Mouse (Mus musculus) myocyte (in vitro differentiated cells): ENCODE data around the gene Gatb. TPM values are rescaled to one million over a fixed set of nuclear protein-coding genes. Genes with fewer than 3 reads are reported as not detected.

Experiments used
- H3K27me3 ChIP-seq: one replicate; pipeline ENCODE4 v1.6.1; 2011; ENCODE audit not compliant: control insufficient read depth, insufficient read depth, insufficient read length
- H3K36me3 ChIP-seq: one replicate; pipeline ENCODE4 v1.6.1; 2011; ENCODE audit not compliant: control insufficient read depth, insufficient read depth
- H3K4me2 ChIP-seq: one replicate; pipeline ENCODE4 v1.6.1; 2011; ENCODE audit warnings: low read depth, control low read depth
- H3K4me3 ChIP-seq: one replicate; pipeline ENCODE4 v1.5.1; 2011; ENCODE audit warnings: mild to moderate bottlenecking, control low read depth, moderate library complexity
- H3K79me2 ChIP-seq: one replicate; pipeline ENCODE4 v1.6.1; 2011; ENCODE audit not compliant: control insufficient read depth, insufficient read depth
- H3ac ChIP-seq: one replicate; pipeline ENCODE4 v1.6.1; 2011; ENCODE audit not compliant: control insufficient read depth, insufficient read length
- CEBPB ChIP-seq: IDR thresholded peaks from 2 replicates; pipeline ENCODE4 v1.6.1; 2011; ENCODE audit warnings: mild to moderate bottlenecking, moderate library complexity; ENCODE audit not compliant: poor library complexity, insufficient read depth, severe bottlenecking
- E2F4 ChIP-seq: IDR thresholded peaks from one replicate; pipeline ENCODE4 v1.6.1; 2011; ENCODE audit warnings: mild to moderate bottlenecking, control low read depth, moderate library complexity; ENCODE audit not compliant: insufficient read depth
- MAX ChIP-seq: IDR thresholded peaks from one replicate; pipeline ENCODE4 v1.6.1; 2011; ENCODE audit warnings: low read depth, mild to moderate bottlenecking, control low read depth
- MYOD1 ChIP-seq, 3 experiments: IDR thresholded peaks; one replicate each; pipeline ENCODE4 v1.6.1; 2011; ENCODE audit warnings: control low read depth in 2 of 3, low read depth in 2 of 3, mild to moderate bottlenecking in 2 of 3, moderate library complexity in 1 of 3; ENCODE audit not compliant: insufficient read length in 2 of 3, control insufficient read depth in 1 of 3
- MYOG ChIP-seq, 3 experiments: IDR thresholded peaks; one replicate each; pipeline ENCODE4 v1.6.1; 2011; ENCODE audit warnings: control low read depth in 2 of 3, low read depth in 2 of 3, mild to moderate bottlenecking in 2 of 3; ENCODE audit not compliant: insufficient read length in 2 of 3, control insufficient read depth in 1 of 3, insufficient read depth in 1 of 3
- POLR2A ChIP-seq: IDR thresholded peaks from one replicate; pipeline ENCODE4 v1.6.1; 2011; ENCODE audit warnings: low read depth, mild to moderate bottlenecking, control low read depth, moderate library complexity; ENCODE audit not compliant: insufficient read length
- POLR2AphosphoS2 ChIP-seq: IDR thresholded peaks from one replicate; pipeline ENCODE4 v1.6.1; 2011; ENCODE audit warnings: low read depth, control low read depth; ENCODE audit not compliant: insufficient read length
- REST ChIP-seq: IDR thresholded peaks from one replicate; pipeline ENCODE4 v1.6.1; 2011; ENCODE audit warnings: mild to moderate bottlenecking, control low read depth, moderate library complexity; ENCODE audit not compliant: insufficient read depth, insufficient read length
- SRF ChIP-seq: IDR thresholded peaks from one replicate; pipeline ENCODE4 v1.6.1; 2011; ENCODE audit warnings: low read depth; ENCODE audit not compliant: control insufficient read depth, insufficient read length
- TCF12 ChIP-seq: IDR thresholded peaks from one replicate; pipeline ENCODE4 v1.6.1; 2011; ENCODE audit warnings: mild to moderate bottlenecking, control low read depth; ENCODE audit not compliant: poor library complexity, insufficient read depth, severe bottlenecking
- TCF3 ChIP-seq: IDR thresholded peaks from one replicate; pipeline ENCODE4 v1.6.1; 2011; ENCODE audit warnings: low read depth, control low read depth; ENCODE audit not compliant: insufficient read length
- USF1 ChIP-seq: IDR thresholded peaks from one replicate; pipeline ENCODE4 v1.6.1; 2011; ENCODE audit warnings: low read depth, mild to moderate bottlenecking, control low read depth, moderate library complexity
- polyA plus RNA-seq: library from polyadenylated mRNA; unstranded; fragments of >200 nt; fragmentation: generic; extraction: Trizol; gene quantifications from one replicate; pipeline ENCODE4 v1.2.1, GENCODE M21; 2012; ENCODE audit warnings: missing spikeins

Gatb gene
- polyA plus RNA-seq, 1 experiment: 14.3 TPM

DNA sequence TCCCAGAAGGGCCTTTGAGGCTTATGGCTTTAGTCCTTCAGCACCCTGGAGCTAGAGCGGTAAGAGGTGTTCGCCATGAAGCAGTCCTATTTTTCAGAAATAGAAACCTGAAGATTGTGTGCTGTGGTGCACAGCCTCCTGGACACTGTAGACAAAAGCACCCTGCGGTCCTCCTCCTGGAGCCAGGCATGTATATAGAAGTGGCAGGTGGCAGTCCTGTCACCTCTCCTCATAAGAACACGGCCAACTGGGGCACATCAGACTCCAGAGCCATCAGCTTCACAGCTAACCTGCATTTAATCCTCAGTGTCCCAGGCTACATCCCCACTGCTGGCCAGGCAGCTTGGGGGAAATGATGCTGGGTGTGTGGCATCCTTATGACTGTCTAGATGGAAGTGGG, 75.3 kb downstream of the Gatb start:
- no peaks in the 10 kb centered on the region for H3K27me3 ChIP-seq
- H3K4me2 ChIP-seq: no peak overlapping the region
- no peak overlapping the region for H3K4me3 ChIP-seq
- TF ChIP-seq MYOD1 (IDR thresholded peaks at IDR 0.05; ENCODE audit: control insufficient read depth in 1 of 3, insufficient read length in 2 of 3, low read depth in 2 of 3) (no peak), E2F4 (no peak), POLR2A (no peak), SRF (no peak), POLR2AphosphoS2 (no peak), TCF12 (no peak), MYOG (IDR thresholded peaks at IDR 0.05; ENCODE audit: control insufficient read depth in 1 of 3, insufficient read depth in 1 of 3, insufficient read length in 2 of 3, low read depth in 2 of 3) (no peak), MAX (no peak), CEBPB (no peak), USF1 (no peak), REST (no peak), TCF3 (no peak)
- no peaks in the 10 kb centered on the region for H3K79me2 ChIP-seq
- H3ac ChIP-seq: no peak overlapping the region
- H3K36me3 ChIP-seq: no peaks in the 10 kb centered on the region

DNA sequence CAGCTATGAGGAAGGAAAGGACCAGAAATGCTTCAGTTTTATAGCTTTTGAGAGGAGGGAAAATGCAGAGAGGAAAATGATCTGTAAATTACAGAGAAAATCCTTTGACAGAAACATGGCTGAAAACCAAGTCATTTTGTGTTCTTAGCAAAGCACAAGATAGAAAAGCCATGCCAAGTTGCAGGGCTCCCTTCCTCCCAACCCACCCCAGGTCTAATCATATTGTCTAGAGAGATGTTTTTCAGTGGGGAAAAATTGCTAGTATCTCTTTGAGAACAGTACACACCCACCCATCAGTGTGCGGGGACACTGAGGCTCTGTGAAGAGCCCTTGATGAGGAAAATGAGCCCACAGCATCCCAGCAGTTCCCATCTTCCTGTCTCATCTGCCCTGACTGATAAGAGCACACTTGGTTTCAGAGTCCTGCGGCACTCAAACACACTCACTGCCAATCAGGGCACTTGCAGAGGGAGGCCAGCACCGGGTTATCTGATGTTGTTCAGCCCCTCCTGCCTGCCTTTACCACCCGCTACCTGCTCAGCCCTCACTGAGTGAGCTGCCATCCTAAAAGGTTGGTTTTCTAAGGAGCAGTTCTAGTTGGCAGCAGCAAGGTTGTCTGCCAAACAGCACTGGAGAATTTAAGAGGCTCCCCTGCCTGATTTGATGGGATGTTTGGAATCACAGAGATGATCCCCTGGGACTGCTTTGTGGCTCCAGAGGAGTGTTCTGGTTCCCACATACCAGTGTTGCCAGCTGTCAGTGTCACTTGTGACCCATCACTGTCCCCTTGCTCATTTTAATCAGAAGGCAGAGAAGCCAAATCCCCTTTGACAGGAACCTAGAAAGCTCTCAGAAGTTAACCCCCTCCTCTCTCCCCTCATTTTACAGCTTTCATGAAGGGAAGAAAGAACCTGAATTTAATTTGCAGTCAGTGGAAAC, 79.1 kb downstream of the Gatb start:
- no peak overlapping the region for H3K4me3 ChIP-seq
- H3K79me2 ChIP-seq: no peaks in the 10 kb centered on the region
- TF ChIP-seq REST (no peak), MYOD1 (IDR thresholded peaks at IDR 0.05; ENCODE audit: control insufficient read depth in 1 of 3, insufficient read length in 2 of 3, low read depth in 2 of 3) (peak in 2 of 3 experiments; percentile 45 to 64)
- H3K4me2 ChIP-seq: no peak overlapping the region
- H3K27me3 ChIP-seq: no peaks in the 10 kb centered on the region
- no peak overlapping the region for H3ac ChIP-seq
- H3K36me3 ChIP-seq: no peaks in the 10 kb centered on the region

DNA sequence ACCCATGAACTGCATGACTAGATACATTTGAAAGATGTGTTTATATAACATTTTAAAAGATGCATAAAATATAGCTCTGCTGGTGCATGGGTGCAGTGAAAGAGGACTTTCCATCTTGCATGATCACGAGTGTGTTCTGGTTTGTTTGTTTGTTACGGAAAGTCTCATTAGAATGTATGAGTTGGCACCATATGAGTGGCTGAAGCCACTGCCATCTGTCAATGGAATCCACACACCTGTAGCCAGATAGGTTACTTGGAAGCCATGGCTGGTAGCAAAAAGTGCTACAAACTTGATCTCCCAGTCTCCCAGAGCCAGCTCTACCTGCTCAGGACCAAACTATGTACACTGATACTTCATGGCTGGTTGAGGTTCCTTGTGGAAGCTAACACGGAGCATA, 81.6 kb downstream of the Gatb start:
- TF ChIP-seq MAX: no peak
- no peak overlapping the region for H3K4me3 ChIP-seq
- no peaks in the 10 kb centered on the region for H3K79me2 ChIP-seq
- no peaks in the 10 kb centered on the region for H3K27me3 ChIP-seq
- H3K4me2 ChIP-seq: no peak overlapping the region
- no peaks in the 10 kb centered on the region for H3K36me3 ChIP-seq
- H3ac ChIP-seq: no peak overlapping the region

DNA sequence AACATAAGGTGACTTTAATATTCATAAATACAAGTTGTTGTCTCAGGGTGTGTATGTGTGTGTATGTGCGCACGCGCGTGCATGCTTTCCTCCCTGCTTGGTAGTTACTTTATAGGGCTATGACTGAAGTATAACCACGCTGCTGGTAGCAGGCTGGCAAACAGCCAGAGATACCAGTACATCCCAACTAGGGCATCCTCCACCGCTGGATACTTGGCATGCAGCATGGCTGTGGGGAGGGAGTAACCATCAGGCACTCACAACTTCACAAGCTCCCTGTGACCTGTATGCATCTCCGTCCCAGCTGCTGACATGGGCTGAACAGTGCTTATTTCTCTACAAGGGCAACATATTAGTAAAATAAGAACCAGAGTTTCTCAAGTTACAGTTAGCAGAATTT, 85.8 kb downstream of the Gatb start:
- Histone ChIP-seq H3ac (no peak overlapping the region), H3K4me2 (no peak overlapping the region), H3K36me3 (no peaks in the 10 kb centered on the region), H3K27me3 (no peaks in the 10 kb centered on the region), H3K4me3 (no peak overlapping the region), H3K79me2 (no peaks in the 10 kb centered on the region)
- TF ChIP-seq POLR2AphosphoS2: no peak
- TF ChIP-seq USF1: no peak
- TF ChIP-seq REST: no peak
- TF ChIP-seq MYOG (IDR thresholded peaks at IDR 0.05; ENCODE audit: control insufficient read depth in 1 of 3, insufficient read depth in 1 of 3, insufficient read length in 2 of 3, low read depth in 2 of 3): no peak
- no peak for TF ChIP-seq MYOD1 (IDR thresholded peaks at IDR 0.05; ENCODE audit: control insufficient read depth in 1 of 3, insufficient read length in 2 of 3, low read depth in 2 of 3)
- no peak for TF ChIP-seq POLR2A
- TF ChIP-seq SRF: no peak
- TF ChIP-seq TCF3: no peak
- no peak for TF ChIP-seq MAX

DNA sequence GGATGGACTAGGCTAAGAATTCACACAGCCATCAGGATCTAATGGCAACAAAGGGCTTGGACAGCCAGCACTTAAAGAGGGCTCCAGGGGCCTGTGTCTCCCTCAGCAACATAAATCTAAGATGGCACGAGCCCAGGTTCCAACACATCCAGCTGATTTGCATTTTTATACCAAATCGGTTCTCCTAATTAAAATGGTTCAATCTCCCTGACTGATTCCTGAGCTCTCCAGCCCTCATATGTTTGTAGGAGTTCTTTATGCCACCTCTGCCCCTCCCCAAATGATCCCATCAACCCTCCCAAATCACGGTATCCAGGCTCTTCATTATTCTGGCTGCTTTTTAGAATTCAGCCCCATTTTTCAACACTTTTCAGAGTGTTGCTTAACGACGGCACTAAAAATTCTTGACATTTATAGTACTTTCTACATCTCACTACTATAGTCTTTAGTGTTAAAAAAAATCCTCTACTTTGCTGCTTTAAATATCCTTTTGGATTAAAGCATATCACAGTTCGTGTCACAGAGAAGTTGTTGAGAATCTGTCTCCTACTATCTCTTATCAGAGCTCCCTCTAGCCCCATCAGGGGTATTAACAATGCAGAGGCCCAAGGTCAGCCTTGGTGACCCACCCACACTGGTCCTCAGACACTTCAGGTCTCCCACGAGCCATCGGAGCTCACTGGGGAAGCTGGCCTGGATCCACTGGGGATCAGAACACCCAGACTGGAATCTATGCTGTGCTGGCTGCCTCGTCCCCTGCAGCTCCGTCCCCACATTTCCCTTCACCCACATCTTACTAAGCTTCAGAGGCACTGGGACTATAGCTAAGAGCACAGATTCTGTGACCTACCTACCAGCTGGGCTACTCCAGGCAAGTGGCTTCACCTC, 88.3 kb downstream of the Gatb start:
- Histone ChIP-seq H3K4me3 (no peak overlapping the region), H3K36me3 (no peaks in the 10 kb centered on the region), H3K79me2 (no peaks in the 10 kb centered on the region), H3K27me3 (no peaks in the 10 kb centered on the region), H3K4me2 (no peak overlapping the region), H3ac (no peak overlapping the region)
- TF ChIP-seq TCF3 (no peak), USF1 (no peak), MAX (no peak), MYOG (IDR thresholded peaks at IDR 0.05; ENCODE audit: control insufficient read depth in 1 of 3, insufficient read depth in 1 of 3, insufficient read length in 2 of 3, low read depth in 2 of 3) (no peak), SRF (no peak), POLR2A (no peak), MYOD1 (IDR thresholded peaks at IDR 0.05; ENCODE audit: control insufficient read depth in 1 of 3, insufficient read length in 2 of 3, low read depth in 2 of 3) (no peak), POLR2AphosphoS2 (no peak), REST (no peak), E2F4 (no peak)
